Comparison of ENCODE assay signal across 8 mouse cellular contexts in the genomic region with DNA sequence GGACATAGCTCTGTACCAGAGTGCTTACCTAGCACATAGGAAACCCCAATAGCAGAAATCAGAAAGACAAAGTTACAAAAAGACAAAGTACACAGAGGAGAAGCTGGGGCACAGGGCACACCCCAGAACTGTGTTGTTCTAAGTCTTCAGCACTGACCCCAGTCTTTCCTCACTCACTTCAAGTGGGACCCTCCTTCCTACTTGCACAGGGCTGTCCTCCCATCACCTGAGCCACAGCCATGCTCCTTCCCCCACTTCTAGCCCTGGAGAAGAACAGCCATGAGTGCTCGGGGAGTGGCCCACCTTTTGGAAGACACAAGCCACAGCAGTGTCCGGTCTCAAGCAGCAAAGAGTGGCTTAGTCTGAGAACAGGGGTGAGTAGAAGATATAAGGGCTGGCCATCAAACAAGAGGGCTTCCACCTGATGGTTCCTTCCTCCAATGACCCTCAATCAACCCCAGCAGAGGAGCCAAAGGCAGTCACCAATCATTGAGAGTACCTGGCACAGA. TPM values are rescaled to one million over a fixed set of nuclear protein-coding genes. Genes with fewer than 3 reads are reported as not detected.
DNase-seq lines count a peak whose midpoint lies in the region; ATAC-seq and TF ChIP-seq lines count a peak whose summit lies in the region.

A gene (minus strand): TSS at position 459 of the 509 bp plus-strand sequence.

- ATAC-seq in kidney, postnatal 0 days (replicated peaks; ENCODE audit: low FRiP score, low read depth), result no peak
- ATAC-seq in midbrain, embryonic 14.5 days (ENCODE audit: low FRiP score, low TSS enrichment), result no peak

- TF ChIP-seq CTCF in kidney, postnatal 0 days (IDR thresholded peaks at IDR 0.05; ENCODE audit: low read depth), result no peak

- 87% methylated on average over 2 of the region's 2 CpGs for WGBS in kidney, postnatal 0 days
- 95% methylated on average over 2 of the region's 2 CpGs for WGBS in midbrain, embryonic 14.5 days

- H3K27me3 ChIP-seq in kidney, postnatal 0 days (ENCODE audit: insufficient read depth, low read length), result no peaks in the 10 kb centered on the region
- no peaks in the 10 kb centered on the region for H3K27me3 ChIP-seq in midbrain, embryonic 14.5 days (ENCODE audit: control insufficient read depth, insufficient read depth, low read length)

- H3K9me3 ChIP-seq in kidney, postnatal 0 days (replicated peaks; ENCODE audit: low read length), result no peaks in the 10 kb centered on the region
- H3K9me3 ChIP-seq in midbrain, embryonic 14.5 days (ENCODE audit: control insufficient read depth, low read length), result no peaks in the 10 kb centered on the region

- no peak within 1 kb of the TSS for H3K27ac ChIP-seq in kidney, postnatal 0 days
- H3K27ac ChIP-seq in midbrain, embryonic 14.5 days (replicated peaks; ENCODE audit: low read depth, low read length), result no peak within 1 kb of the TSS

- no peak within 1 kb of the TSS for H3K4me2 ChIP-seq in kidney, postnatal 0 days (ENCODE audit: low read length)
- no peak within 1 kb of the TSS for H3K4me2 ChIP-seq in midbrain, embryonic 14.5 days (ENCODE audit: low read length)

- no peak within 1 kb of the TSS for H3K9ac ChIP-seq in kidney, postnatal 0 days (ENCODE audit: low read depth, low read length)
- H3K9ac ChIP-seq in midbrain, embryonic 14.5 days (replicated peaks; ENCODE audit: low read length), result no peak within 1 kb of the TSS

- no peaks in the 10 kb centered on the region for H3K4me1 ChIP-seq in kidney, postnatal 0 days (replicated peaks; ENCODE audit: insufficient read depth, low read length)
- H3K4me1 ChIP-seq in midbrain, embryonic 14.5 days (ENCODE audit: control insufficient read depth, insufficient read depth, low read length), result no peaks in the 10 kb centered on the region

- no peak for DNase-seq in kidney, postnatal 0 days (ENCODE audit: low spot score)
- DNase-seq in kidney, postnatal 4 days, result no peak
- no peak for DNase-seq in adrenal gland, postnatal 25 days
- no peak for DNase-seq in heart, adult 8-10 months (ENCODE audit: low spot score)
- DNase-seq in layer of hippocampus, postnatal 14 days (ENCODE audit: low spot score in 2 of 2), result no peak
- DNase-seq in midbrain, embryonic 14.5 days, result no peak
- DNase-seq in embryo, embryonic 10.5 days (ENCODE audit: low spot score), result no peak
- DNase-seq in embryo, embryonic 11 days, result no peak

- no peak within 1 kb of the TSS for H3K4me3 ChIP-seq in kidney, postnatal 0 days (replicated peaks; ENCODE audit: low read depth, low read length)
- H3K4me3 ChIP-seq in midbrain, embryonic 14.5 days (replicated peaks; ENCODE audit: low read depth, low read length), result no peak within 1 kb of the TSS

- no peaks in the 10 kb centered on the region for H3K36me3 ChIP-seq in kidney, postnatal 0 days (ENCODE audit: insufficient read depth, low read length)
- H3K36me3 ChIP-seq in midbrain, embryonic 14.5 days (ENCODE audit: control insufficient read depth, insufficient read depth, low read length), result no peaks in the 10 kb centered on the region

RNA-seq across cellular contexts. Expression of the gene that starts here (rescaled TPM):
- polyA plus RNA-seq in kidney, postnatal 0 days (2015; fragmentation: Nextera tagmentation; extraction: Ambion mirVana), result 34.1 and 43.1 TPM in 2 replicates
- total RNA-seq in adrenal gland, postnatal 25 days (2021), result 61.3 and 68.1 TPM in 2 replicates
- 10 to 100 TPM; 10.8 to 14.5 (median 12.3) TPM for total RNA-seq in heart, adult 8-10 months (2022)
- 10 to 100 TPM; 35.5 to 37.1 TPM for total RNA-seq in layer of hippocampus, postnatal 14 days (2021)
- polyA plus RNA-seq in midbrain, embryonic 14.5 days (2014; fragmentation: Nextera tagmentation; extraction: Ambion mirVana), result 51.1 and 51.5 TPM in 2 replicates
